Mouse (Mus musculus) frontal cortex, postnatal 36 days (tissue): ENCODE data around the gene Chchd2.

Experiments
- DNase-seq, 2 experiments: peaks; one replicate each; pipeline ENCODE4 v3.0.0; 2022; ENCODE audit warnings: low spot score in 2 of 2

The Chchd2 gene

DNA sequence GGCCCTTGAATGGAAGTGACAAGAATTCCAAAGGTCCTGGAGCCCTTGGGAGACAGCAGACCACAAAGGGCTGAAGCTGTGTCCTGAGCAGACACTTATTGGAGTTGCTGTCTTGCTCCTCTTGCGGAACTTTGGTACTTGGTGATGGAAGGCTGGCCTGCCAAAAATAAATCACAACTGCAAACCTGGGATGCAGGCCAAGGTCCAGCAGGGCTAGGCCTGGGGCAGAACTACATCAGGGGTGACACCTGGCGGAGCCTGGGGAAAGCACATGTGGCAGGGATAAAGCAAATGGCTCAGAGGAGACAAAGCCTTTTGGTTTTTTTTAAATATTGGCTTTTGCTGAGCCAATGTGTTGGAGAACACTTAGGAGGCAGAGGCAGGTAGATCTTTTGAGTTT lies 8.3 kb downstream of the Chchd2 start:
- DNase-seq, result peak; percentile 13 to 48

DNA sequence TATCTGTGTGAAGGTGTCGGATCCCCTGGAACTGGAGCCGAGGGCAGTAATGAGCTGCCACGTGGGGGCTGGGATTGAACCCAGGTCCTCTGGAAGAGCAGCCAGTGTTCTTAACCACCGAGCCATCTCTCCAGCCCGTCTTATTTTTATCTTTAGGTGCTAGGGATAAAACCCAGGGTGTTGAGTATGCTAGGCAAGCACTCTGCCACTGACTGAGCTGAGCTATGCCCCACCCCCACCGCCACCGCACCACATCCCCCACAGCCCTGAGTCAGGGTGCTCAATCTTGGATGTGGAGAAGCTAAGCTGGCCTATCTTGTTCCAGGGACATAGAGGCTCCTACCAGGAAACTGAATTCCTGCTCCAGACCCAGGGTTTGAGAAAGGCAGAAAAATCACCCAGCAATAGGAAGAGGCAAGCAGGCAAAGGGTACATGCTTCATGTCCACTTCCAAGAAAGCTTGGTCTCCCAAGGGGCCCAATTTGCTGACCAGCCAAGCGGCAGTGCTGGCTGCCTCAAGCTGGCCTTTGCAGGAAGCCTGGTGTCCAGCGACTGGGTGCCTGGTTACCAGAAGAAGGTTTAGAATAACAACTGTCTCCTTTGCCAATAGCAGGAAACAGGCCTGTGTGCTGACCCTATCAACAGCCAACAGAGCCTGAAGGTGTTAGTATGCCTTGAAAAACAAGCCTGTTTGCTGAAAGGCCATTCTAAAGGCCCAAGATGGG lies 9.4 kb downstream of the Chchd2 start:
- peak; percentile 12 to 39 for DNase-seq

DNA sequence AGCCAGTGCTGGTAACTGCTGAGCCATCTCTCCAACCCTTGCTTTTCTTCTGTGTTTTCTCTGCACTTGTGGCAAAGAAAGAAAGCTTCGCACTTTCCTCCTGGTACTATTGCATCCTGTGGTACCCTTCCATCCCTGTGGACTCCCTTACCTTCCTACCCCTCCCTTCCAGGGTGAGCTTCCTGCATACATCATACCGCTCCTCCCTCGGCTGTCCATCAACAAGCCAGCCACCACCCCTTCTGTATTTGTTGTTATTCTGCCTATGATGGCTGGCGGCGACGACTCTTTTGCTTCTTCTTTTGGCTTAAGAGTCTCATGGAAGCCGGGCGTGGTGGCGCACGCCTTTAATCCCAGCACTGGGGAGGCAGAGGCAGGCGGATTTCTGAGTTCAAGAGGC lies 12.2 kb downstream of the Chchd2 start:
- DNase-seq, result no peak

DNA sequence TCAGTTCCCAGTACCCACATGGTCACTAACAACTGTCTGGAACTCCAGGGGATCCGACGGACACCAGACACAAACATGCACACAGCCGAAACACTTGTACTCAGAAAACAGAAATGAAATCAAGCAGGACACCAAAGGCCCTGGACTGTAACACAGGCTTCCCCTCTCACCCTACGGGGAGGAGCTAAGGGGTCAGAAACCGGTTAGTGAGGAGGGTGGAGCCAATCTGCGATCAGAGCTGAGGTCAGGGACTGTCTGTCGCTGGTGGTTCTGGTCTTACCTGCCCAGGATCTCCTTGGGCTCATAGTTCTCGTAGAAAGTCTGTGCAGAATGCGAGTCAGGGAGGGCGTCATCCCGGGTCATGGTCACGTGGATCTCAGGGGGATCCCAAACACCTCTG lies 13.3 kb downstream of the Chchd2 start:
- no peak for DNase-seq

DNA sequence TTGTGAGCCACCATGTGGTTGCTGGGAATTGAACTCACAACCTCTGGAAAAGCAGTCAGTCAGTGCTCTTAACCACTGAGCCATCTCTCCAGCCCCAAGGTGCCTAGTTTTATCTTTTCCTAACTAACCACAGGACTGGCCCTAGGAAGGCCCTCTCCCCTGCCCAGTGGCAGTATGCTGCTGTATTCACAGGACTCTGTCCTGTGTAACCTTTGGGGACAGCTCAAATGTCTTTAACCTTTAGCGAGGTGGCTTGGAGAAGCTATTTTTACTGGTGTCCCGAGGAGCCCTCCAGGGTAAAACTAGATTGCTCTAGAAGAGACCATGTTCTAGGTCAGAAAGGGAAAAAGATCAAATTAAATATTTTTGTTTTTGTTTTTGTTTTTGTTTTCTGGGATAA lies 16.0 kb downstream of the Chchd2 start:
- DNase-seq, result no peak

DNA sequence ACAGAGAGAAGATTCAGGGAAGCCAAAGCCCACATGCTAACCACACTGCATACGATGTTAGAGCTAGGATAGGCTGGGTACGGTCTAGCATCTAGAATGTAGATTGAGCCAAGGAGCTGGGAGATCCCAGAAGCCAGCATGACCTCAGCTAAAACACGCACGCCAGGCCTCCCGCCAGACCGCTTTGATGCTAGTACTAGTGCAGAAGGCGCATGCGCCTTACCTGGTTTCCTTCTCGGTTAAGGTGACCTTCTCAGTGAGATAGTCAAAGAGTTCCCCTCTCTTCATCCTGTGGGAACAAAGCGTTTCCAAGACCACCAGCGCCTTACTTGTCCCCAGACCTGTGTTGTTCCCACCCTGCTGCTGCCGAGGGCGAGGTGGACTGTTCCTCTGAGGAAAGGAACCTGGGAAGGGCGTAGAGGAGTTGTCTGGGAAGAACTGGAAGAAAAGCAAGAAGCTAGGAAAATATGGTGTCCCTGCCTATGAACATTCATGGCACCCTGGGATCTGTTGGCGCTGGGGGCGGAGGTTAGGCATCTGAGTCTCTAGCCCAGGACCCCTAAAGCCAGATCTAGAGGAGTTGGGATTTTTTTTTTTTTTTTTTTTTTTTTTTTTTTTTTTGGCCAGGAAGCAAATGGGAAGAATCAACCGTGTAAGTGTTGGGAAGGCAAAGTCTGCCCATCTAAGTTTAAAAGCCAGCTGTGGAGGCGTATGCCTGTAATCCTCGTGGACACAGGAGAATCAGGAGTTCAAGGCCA lies 17.9 kb downstream of the Chchd2 start:
- DNase-seq, result no peak

DNA sequence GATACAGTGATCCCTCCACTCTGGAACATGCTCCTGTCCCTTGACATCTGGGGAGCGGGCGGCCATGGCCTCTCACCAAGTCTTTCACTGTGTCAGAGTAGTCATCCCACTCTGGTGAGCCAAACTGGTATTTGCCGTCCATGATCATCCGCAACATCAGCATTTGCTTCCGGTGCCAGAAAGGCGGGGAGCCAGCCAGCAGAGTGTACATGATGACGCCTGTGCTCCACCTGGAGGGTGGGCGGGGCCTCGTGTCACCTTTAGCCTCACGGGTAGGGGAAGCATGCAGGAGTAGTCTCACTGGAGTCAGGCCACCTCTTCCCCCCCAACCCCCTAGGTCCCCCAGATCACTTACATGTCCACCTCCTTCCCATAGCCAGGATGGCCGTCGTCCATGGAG lies 21.4 kb downstream of the Chchd2 start:
- no peak for DNase-seq

DNA sequence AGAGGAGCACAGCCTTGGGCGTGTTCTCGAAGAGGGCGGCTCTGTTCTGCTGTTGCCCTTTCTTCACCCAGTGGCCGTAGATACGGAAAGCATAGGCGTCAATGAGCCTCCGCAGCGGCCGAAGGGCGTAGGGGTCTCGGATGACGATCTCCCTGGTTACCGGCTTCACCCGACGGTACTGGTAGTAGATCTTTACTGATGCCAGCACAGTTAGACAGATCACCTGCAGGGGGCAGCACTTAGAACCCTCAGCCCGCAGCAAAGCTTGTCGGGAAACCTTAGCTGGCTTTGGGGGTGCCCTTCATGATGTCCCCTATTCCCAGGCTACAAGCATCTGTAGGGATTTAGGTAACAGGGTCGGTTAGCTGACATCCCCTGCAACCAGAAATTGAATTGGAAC lies 22.8 kb downstream of the Chchd2 start:
- DNase-seq, result peak; percentile 22 to 48

DNA sequence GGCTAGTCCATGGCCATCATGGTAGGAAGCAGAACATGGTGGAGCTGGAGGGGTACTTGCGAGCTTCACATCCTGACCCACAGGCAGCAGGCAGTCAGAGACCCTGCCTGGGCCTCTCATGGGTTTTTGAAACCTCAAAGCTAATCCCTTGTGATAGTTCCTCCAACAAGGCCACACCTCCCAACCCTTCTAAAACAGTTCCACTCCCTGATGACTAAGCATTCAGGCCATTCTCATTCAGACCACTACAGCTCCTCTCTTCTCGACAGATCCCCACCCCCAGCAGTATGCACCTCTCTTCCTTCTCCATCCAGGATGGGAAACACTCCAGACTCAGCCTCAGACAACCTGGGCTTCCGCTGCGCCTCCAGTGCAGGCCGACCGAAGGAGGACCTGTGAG lies 24.9 kb downstream of the Chchd2 start:
- DNase-seq, result no peak

DNA sequence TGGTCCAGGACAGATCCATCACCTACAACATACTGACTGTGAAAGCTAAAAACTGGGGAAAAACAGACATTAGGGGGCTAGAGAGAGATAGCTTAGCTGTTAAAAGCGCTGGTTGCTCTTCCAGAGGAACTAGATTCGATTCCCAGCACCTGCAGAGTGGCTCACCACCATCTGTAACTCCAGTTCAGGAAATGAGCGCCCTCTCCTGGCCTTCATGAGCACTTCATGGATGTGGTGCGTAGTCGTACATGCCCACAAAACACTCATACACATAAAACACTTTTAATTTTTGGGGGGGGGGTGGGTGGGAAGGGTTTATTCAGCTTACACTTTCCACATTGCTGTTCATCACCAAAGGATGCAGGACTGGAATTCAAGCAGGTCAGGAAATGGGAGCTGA lies 30.9 kb downstream of the Chchd2 start:
- DNase-seq, result no peak

DNA sequence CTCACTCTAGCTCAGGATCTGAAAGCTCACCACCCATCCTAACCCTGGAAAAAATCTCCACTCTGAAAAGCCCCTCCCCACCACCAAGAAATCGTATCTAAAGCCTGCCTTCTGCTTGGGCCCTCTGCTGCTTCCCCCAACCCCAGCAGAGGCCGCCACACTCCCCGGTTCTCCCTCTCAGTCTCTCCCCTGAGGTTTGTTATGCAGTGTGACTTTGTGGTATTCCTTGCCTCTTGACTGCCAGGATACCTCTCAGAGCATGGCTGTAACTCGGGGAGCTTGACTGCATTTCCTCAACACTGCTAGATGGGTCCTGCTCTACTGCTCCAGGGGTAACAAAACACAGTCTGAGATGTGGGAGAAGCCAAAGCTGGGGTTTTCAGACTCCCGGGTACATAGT lies 32.1 kb downstream of the Chchd2 start:
- DNase-seq, result no peak

DNA sequence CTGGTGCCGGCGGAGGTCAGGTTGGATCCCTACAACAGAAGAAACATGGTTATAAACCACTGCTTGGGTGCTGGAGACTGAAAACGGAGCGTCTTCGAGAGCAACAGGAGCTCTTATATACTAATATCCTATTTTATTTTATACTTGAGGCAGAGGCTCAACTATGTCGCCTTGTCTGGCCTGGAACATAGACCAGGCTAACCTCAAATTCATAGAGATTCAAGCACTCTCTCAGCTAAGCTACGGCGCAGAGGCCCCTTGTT lies 39.8 kb downstream of the Chchd2 start:
- no peak for DNase-seq

DNA sequence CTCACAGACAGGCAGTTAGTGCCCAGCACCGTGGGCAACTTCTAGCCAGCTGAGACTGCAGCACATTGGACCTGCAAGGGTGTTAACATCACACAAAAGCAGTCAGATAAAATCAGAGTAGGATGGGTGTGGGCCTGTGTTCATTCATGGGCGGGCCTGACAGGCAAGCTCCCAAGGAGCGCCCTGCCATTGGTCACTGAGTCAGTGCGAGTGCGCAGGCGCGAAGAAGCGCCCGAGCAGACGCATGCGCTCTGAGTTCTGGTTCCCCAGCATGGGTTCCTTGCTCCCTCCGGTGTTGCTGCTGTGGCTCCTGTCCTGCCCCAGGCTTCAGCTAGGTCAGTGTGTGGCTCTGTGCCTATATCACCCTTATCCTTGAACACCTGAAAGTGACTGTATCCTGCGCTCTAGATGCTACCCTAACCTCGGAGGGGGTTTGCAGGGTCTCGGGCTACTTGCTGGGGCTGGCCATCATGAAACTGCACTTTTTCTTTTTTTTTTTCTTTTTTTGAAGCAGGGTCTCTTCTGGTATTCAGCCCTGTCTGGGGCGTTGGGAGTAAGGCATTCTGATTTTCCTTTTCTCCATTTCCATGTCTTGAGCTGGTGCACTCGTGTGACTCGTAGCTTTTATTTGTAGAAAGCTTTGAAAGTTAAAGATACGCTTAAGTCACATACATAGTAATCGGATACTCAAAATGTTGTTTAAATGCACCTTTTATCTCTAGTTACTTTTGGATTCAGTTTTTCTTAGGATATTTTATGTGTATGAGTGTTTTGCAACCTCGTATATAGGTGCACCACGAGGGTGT lies 40.3 kb downstream of the Chchd2 start, which contains the start of gene Sumf2:
Sumf2 (plus strand) TSS at position 235 of the 806 bp plus-strand sequence.
- peak; percentile 96 for DNase-seq

DNA sequence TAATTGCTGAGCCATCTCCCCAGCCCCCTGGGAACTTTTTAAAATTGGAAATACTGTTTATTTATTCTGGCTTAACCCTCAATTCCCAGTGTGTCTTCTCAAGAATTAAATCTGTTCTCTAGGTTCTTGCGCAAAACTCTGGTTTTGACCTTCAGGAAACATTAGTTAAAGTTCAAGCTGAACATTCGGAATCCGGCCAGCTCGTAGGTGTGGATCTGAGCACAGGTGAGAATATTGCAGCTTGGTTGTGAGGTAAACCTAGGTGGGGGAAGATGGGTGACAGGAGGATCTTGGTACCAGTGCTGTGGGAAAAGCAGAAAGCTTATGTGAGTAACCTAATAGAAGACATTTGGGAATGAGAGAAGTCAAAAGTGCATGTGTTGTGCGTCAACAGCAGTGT lies 42.4 kb downstream of the Chchd2 start:
- DNase-seq, result no peak
